Mouse (Mus musculus) CH12.LX (cell line): Measurements from ENCODE around the gene Tex22. TPM values are rescaled to one million over a fixed set of nuclear protein-coding genes. Genes with fewer than 3 reads are reported as not detected.

Experiments
- DNase-seq: peaks from one replicate; pipeline ENCODE4 v3.0.0-alpha.2; 2013; ENCODE audit errors: extremely low read depth
- H3K27ac ChIP-seq: 2 replicates; pipeline ENCODE4 v1.5.1; 2012; ENCODE audit warnings: low read depth, mild to moderate bottlenecking, control low read depth, moderate library complexity; ENCODE audit not compliant: insufficient read depth
- H3K27me3 ChIP-seq: replicated peaks from 2 replicates; pipeline ENCODE3; 2012; ENCODE audit warnings: inconsistent platforms
- H3K36me3 ChIP-seq, 2 experiments: replicated peaks in 1 of 2; 2 replicates each; pipeline versions ENCODE3 to v1.6.1; 2012; ENCODE audit warnings: inconsistent platforms in 1 of 2, low read length in 1 of 2, mild to moderate bottlenecking in 1 of 2, mixed read lengths in 1 of 2, moderate library complexity in 1 of 2; ENCODE audit not compliant: control insufficient read depth in 1 of 2, insufficient read depth in 1 of 2
- H3K4me1 ChIP-seq, 2 experiments: 2 replicates each; pipeline ENCODE4 v1.6.1; 2012; ENCODE audit warnings: inconsistent platforms in 1 of 2, moderate library complexity in 1 of 2; ENCODE audit not compliant: insufficient read depth in 2 of 2, control insufficient read depth in 1 of 2
- H3K4me2 ChIP-seq: 2 replicates; pipeline ENCODE4 v1.6.1; 2012; ENCODE audit warnings: low read depth, mild to moderate bottlenecking, control low read depth; ENCODE audit not compliant: poor library complexity, insufficient read depth, severe bottlenecking
- H3K4me3 ChIP-seq, 3 experiments: fragments of 150-350 bp in 1 of 3; sonication (generic) in 1 of 3; replicated peaks in 1 of 3; 2 replicates each; pipeline versions ENCODE3 to v1.5.1; 2011 to 2012; ENCODE audit warnings: low read depth in 2 of 3, low read length in 2 of 3, mild to moderate bottlenecking in 2 of 3, moderate library complexity in 2 of 3, control low read depth in 1 of 3, improper control_type of control experiment in 1 of 3, inconsistent platforms in 1 of 3, mixed read lengths in 1 of 3; ENCODE audit not compliant: poor library complexity in 1 of 3
- H3K79me2 ChIP-seq: replicated peaks from 2 replicates; pipeline ENCODE4 v1.6.1; 2012; ENCODE audit warnings: mild to moderate bottlenecking, moderate library complexity; ENCODE audit not compliant: control insufficient read depth, poor library complexity, insufficient read depth, severe bottlenecking; ENCODE audit errors: extremely low read depth
- H3K9ac ChIP-seq: 2 replicates; pipeline ENCODE4 v1.6.1; 2012; ENCODE audit warnings: low read depth, mild to moderate bottlenecking, control low read depth, moderate library complexity; ENCODE audit not compliant: insufficient read depth
- H3K9me3 ChIP-seq: replicated peaks from 2 replicates; pipeline ENCODE3; 2012; ENCODE audit warnings: low read length, inconsistent platforms, mixed read lengths
- BHLHE40 ChIP-seq: IDR thresholded peaks from 2 replicates; pipeline ENCODE4 v1.6.1; 2011; ENCODE audit warnings: mild to moderate bottlenecking, low read depth, low read length, improper control_type of control experiment
- CHD1 ChIP-seq: IDR thresholded peaks from 2 replicates; pipeline ENCODE4 v1.6.1; 2012; ENCODE audit warnings: low read depth, low read length, improper control_type of control experiment, inconsistent platforms
- ETS1 ChIP-seq: conservative IDR thresholded peaks from 2 replicates; pipeline ENCODE4 v1.6.1; 2012; ENCODE audit warnings: low read depth, mild to moderate bottlenecking, inconsistent platforms, low read length, improper control_type of control experiment, moderate library complexity
- GABPA ChIP-seq: IDR thresholded peaks from 2 replicates; pipeline ENCODE4 v1.6.1; 2012; ENCODE audit warnings: low read depth, low read length, improper control_type of control experiment, inconsistent platforms; ENCODE audit not compliant: insufficient replicate concordance
- IRF4 ChIP-seq: IDR thresholded peaks from 2 replicates; pipeline ENCODE4 v1.6.1; 2014; ENCODE audit warnings: low read depth, mild to moderate bottlenecking, inconsistent platforms, low read length, improper control_type of control experiment
- JUND ChIP-seq: conservative IDR thresholded peaks from 2 replicates; pipeline ENCODE4 v1.6.1; 2011; ENCODE audit warnings: low read depth, low read length, improper control_type of control experiment
- KAT2A ChIP-seq: IDR thresholded peaks from 2 replicates; pipeline ENCODE4 v1.6.1; 2012; ENCODE audit warnings: low read length, improper control_type of control experiment, inconsistent platforms; ENCODE audit not compliant: insufficient replicate concordance
- MAX ChIP-seq: IDR thresholded peaks from 2 replicates; pipeline ENCODE4 v1.6.1; 2011; ENCODE audit warnings: low read length, improper control_type of control experiment
- MEF2A ChIP-seq: IDR thresholded peaks from 2 replicates; pipeline ENCODE4 v1.6.1; 2014; ENCODE audit warnings: low read depth, mild to moderate bottlenecking, inconsistent platforms, low read length, improper control_type of control experiment, borderline replicate concordance
- MXI1 ChIP-seq: IDR thresholded peaks from 2 replicates; pipeline ENCODE4 v1.6.1; 2011; ENCODE audit warnings: mild to moderate bottlenecking, low read depth, low read length, improper control_type of control experiment
- NELFE ChIP-seq: IDR thresholded peaks from 2 replicates; pipeline ENCODE4 v1.6.1; 2011; ENCODE audit warnings: low read depth, low read length, improper control_type of control experiment
- NRF1 ChIP-seq: IDR thresholded peaks from 2 replicates; pipeline ENCODE4 v1.6.1; 2014; ENCODE audit warnings: low read depth, mild to moderate bottlenecking, inconsistent platforms, low read length, improper control_type of control experiment, moderate library complexity
- POLR2A ChIP-seq: IDR thresholded peaks from 2 replicates; pipeline ENCODE4 v1.6.1; 2011; ENCODE audit warnings: low read depth, mild to moderate bottlenecking, improper control_type of control experiment, low read length
- POLR2AphosphoS2 ChIP-seq: IDR thresholded peaks from 2 replicates; pipeline ENCODE4 v1.6.1; 2011; ENCODE audit warnings: low read depth, low read length, improper control_type of control experiment
- RAD21 ChIP-seq: IDR thresholded peaks from 2 replicates; pipeline ENCODE4 v1.6.1; 2011; ENCODE audit warnings: low read depth, mild to moderate bottlenecking, low read length, improper control_type of control experiment, moderate library complexity
- TBP ChIP-seq: conservative IDR thresholded peaks from 2 replicates; pipeline ENCODE4 v1.6.1; 2011; ENCODE audit warnings: low read depth, low read length, improper control_type of control experiment
- TCF12 ChIP-seq: IDR thresholded peaks from 2 replicates; pipeline ENCODE4 v1.6.1; 2014; ENCODE audit warnings: low read depth, mild to moderate bottlenecking, inconsistent platforms, low read length, improper control_type of control experiment
- USF2 ChIP-seq: conservative IDR thresholded peaks from 2 replicates; pipeline ENCODE4 v1.6.1; 2011; ENCODE audit warnings: low read depth, low read length, improper control_type of control experiment
- ZC3H11A ChIP-seq: IDR thresholded peaks from 2 replicates; pipeline ENCODE4 v1.6.1; 2012; ENCODE audit warnings: low read depth, mild to moderate bottlenecking, inconsistent platforms, low read length, improper control_type of control experiment
- ZKSCAN1 ChIP-seq: IDR thresholded peaks from 2 replicates; pipeline ENCODE4 v1.6.1; 2012; ENCODE audit warnings: low read depth, inconsistent platforms, low read length, improper control_type of control experiment, borderline replicate concordance
- ZMIZ1 ChIP-seq: IDR thresholded peaks from 2 replicates; pipeline ENCODE4 v1.6.1; 2012; ENCODE audit warnings: low read depth, mild to moderate bottlenecking, inconsistent platforms, low read length, improper control_type of control experiment
- ZNF384 ChIP-seq: IDR thresholded peaks from 2 replicates; pipeline ENCODE4 v1.6.1; 2012; ENCODE audit warnings: low read depth, low read length, improper control_type of control experiment, inconsistent platforms
- dilution Hi-C: fragments of 300-500 bp; cut with MboI; formaldehyde crosslinking; loops from 2 replicates; pipeline ENCODE4 v1.14.3; 2020; ENCODE audit warnings: low sequenced_read_pairs; ENCODE audit not compliant: extremely low pct_unique_long_range_greater_than_20kb, extremely low pct_ligation_motif_present
- in situ Hi-C: fragments of 300-500 bp; cut with MboI; formaldehyde crosslinking; loops from 3 replicates; pipeline ENCODE4 v1.14.3; 2019; ENCODE audit warnings: low sequenced_read_pairs, low pct_ligation_motif_present, low pct_unique_long_range_greater_than_20kb, mixed read lengths
- polyA plus RNA-seq: library from polyadenylated mRNA; unstranded; fragments of >175 nt; gene quantifications from 2 replicates; pipeline ENCODE4 v1.2.1, GENCODE M21; 2012; ENCODE audit warnings: low read depth; ENCODE audit not compliant: insufficient read length
- total RNA-seq, 2 experiments: library from RNA; depleted of rRNA; stranded (reverse); fragments of 300-350 nt in 1 of 2; fragments of >200 nt in 1 of 2; gene quantifications; 2 replicates each; pipeline ENCODE4 v1.2.3; 2012 to 2014

The Tex22 gene
- total and polyA plus RNA-seq, 3 experiments = 0.21 TPM; not detected in 2

- no peaks in the 10 kb centered on the region for H3K4me1 ChIP-seq
- peaks cover 87 to 100% of the 10 kb centered on the region in 2 experiments for H3K36me3 ChIP-seq
- no peak for TF ChIP-seq BHLHE40
- no peak for TF ChIP-seq ETS1
- no peak for TF ChIP-seq ZMIZ1
- TF ChIP-seq ZKSCAN1 = no peak
- TF ChIP-seq CHD1 = no peak
- no peak for TF ChIP-seq JUND
- no peak for TF ChIP-seq NRF1
- no peak for TF ChIP-seq TBP
- no peak for TF ChIP-seq MXI1
- no peak for TF ChIP-seq MEF2A
- TF ChIP-seq IRF4 = no peak
- no peak for TF ChIP-seq POLR2A
- no peak for TF ChIP-seq GABPA
- no peak for TF ChIP-seq ZC3H11A
- TF ChIP-seq ZNF384 = no peak
- no peak overlapping the region for H3K4me3 ChIP-seq
- no peaks in the 10 kb centered on the region for H3K79me2 ChIP-seq
- no peak overlapping the region for H3K9ac ChIP-seq
- dilution Hi-C loops (no loop called here), in situ Hi-C loops (no loop called here)
- no peak overlapping the region for H3K4me2 ChIP-seq
- no peak for DNase-seq
- H3K9me3 ChIP-seq = peaks cover 4% of the 10 kb centered on the region
- no peaks in the 10 kb centered on the region for H3K27me3 ChIP-seq
- H3K27ac ChIP-seq = no peak overlapping the region
These were observed 60.2 kb downstream of the Tex22 start for GRCm38 (mm10) chr12:113134502-113134901.

GRCm38 (mm10) chr12:113135401-113135800, 61.1 kb downstream of the Tex22 start:
- Histone ChIP-seq H3K27ac (no peak overlapping the region), H3K9me3 (peaks cover 13% of the 10 kb centered on the region), H3K36me3 (peaks cover 78 to 99% of the 10 kb centered on the region in 2 experiments), H3K4me3 (no peak overlapping the region), H3K4me1 (no peaks in the 10 kb centered on the region), H3K79me2 (no peaks in the 10 kb centered on the region), H3K9ac (no peak overlapping the region), H3K27me3 (no peaks in the 10 kb centered on the region), H3K4me2 (no peak overlapping the region)
- dilution Hi-C loops = no loop called here
- TF ChIP-seq ZKSCAN1 = no peak
- TF ChIP-seq GABPA = no peak
- TF ChIP-seq USF2 = no peak
- no peak for TF ChIP-seq POLR2A
- TF ChIP-seq KAT2A = no peak
- no peak for TF ChIP-seq TCF12
- no peak for TF ChIP-seq NELFE
- TF ChIP-seq POLR2AphosphoS2 = no peak
- no peak for TF ChIP-seq MAX
- no peak for TF ChIP-seq ETS1
- TF ChIP-seq RAD21 = no peak
- no peak for TF ChIP-seq CHD1
- in situ Hi-C loops = no loop called here
- no peak for DNase-seq
